Mouse (Mus musculus) forebrain, embryonic 14.5 days (tissue): Measurements from ENCODE around the gene Ccdc66. TPM values are rescaled to one million over a fixed set of nuclear protein-coding genes. Genes with fewer than 3 reads are reported as not detected.

Experiments used
- ATAC-seq: fragments of 200-750 bp; cut with Nextera tagmentation; 2 replicates; pipeline ENCODE4 v1.8.0; 2017; ENCODE audit warnings: mild to moderate bottlenecking, moderate library complexity
- DNase-seq: peaks from one replicate; pipeline ENCODE4 v3.0.0-alpha.2; 2015; ENCODE audit warnings: low spot score
- H3K27ac ChIP-seq: fragments of 300-500 bp; sonication (generic); 2 replicates; pipeline ENCODE4 v1.5.1; 2014; ENCODE audit warnings: low read depth, mild to moderate bottlenecking, control low read depth, low read length, moderate library complexity
- H3K27me3 ChIP-seq: fragments of 300-500 bp; sonication (generic); replicated peaks from 2 replicates; pipeline ENCODE4 v1.6.1; 2014; ENCODE audit warnings: low read length, control low read depth, mixed read lengths; ENCODE audit not compliant: control insufficient read depth, insufficient read depth
- H3K36me3 ChIP-seq: fragments of 300-500 bp; sonication (generic); 2 replicates; pipeline ENCODE4 v1.6.1; 2014; ENCODE audit warnings: low read length, control low read depth; ENCODE audit not compliant: control insufficient read depth, insufficient read depth
- H3K4me1 ChIP-seq: fragments of 300-500 bp; sonication (generic); 2 replicates; pipeline ENCODE4 v1.6.1; 2014; ENCODE audit warnings: antibody characterized with exemption, low read length, control low read depth; ENCODE audit not compliant: control insufficient read depth, insufficient read depth
- H3K4me2 ChIP-seq: fragments of 300-500 bp; sonication (generic); 2 replicates; pipeline ENCODE4 v1.6.1; 2014; ENCODE audit warnings: mild to moderate bottlenecking, control low read depth, low read length
- H3K4me3 ChIP-seq: fragments of 300-500 bp; sonication (generic); 2 replicates; pipeline ENCODE4 v1.5.1; 2014; ENCODE audit warnings: low read depth, low read length, control low read depth
- H3K9ac ChIP-seq: fragments of 300-500 bp; sonication (generic); 2 replicates; pipeline ENCODE4 v1.6.1; 2014; ENCODE audit warnings: mild to moderate bottlenecking, low read length, control low read depth, moderate library complexity
- H3K9me3 ChIP-seq: fragments of 300-500 bp; sonication (generic); replicated peaks from 2 replicates; pipeline ENCODE4 v1.6.1; 2016; ENCODE audit warnings: low read length, control low read depth, mixed read lengths; ENCODE audit not compliant: control insufficient read depth
- whole genome bisulfite sequencing: fragments of 180-500 bp; shearing (Covaris S2); extraction: QIAGEN DNeasy Blood & Tissue Kit; methylation state at CpG from one replicate; pipeline ENCODE4 v1.1.7; 2014; 5-methylcytosine and 5-hydroxymethylcytosine counted together
- polyA plus RNA-seq: library from polyadenylated mRNA; unstranded; fragments of >200 nt; fragmentation: Nextera tagmentation; extraction: Ambion mirVana; gene quantifications from 2 replicates; pipeline ENCODE4 v1.2.1, GENCODE M21; 2014

Gene Ccdc66
- polyA plus RNA-seq, 1 experiment from 2014 or later = 11.1 TPM

DNA sequence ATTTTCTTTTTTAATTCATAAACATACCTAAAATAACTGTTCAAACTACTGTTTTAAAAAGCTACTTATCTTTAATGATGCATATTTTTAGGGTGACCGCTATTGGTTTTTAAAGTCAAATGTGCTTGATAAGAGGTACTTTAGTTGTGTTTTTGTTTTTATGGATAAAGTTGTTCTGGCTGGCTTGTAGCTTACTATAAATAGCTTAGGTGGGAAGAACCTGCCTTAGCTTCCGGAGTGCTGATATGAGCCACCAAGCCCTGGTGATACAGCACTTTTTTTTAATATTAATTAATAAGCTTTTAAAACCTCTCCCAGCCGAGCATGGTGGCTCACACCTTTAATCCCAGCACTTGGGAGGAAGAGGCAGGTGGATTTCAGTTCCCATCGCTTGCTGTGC lies 61.3 kb downstream of the Ccdc66 start:
- Histone ChIP-seq H3K27ac (no peak overlapping the region), H3K9ac (no peak overlapping the region), H3K9me3 (no peaks in the 10 kb centered on the region), H3K36me3 (peaks cover 49% of the 10 kb centered on the region), H3K4me2 (no peak overlapping the region), H3K4me1 (no peaks in the 10 kb centered on the region), H3K27me3 (no peaks in the 10 kb centered on the region), H3K4me3 (no peak overlapping the region)
- WGBS = 91% methylated on average over 4 of the region's 4 CpGs
- ATAC-seq (no peak), DNase-seq (no peak)

DNA sequence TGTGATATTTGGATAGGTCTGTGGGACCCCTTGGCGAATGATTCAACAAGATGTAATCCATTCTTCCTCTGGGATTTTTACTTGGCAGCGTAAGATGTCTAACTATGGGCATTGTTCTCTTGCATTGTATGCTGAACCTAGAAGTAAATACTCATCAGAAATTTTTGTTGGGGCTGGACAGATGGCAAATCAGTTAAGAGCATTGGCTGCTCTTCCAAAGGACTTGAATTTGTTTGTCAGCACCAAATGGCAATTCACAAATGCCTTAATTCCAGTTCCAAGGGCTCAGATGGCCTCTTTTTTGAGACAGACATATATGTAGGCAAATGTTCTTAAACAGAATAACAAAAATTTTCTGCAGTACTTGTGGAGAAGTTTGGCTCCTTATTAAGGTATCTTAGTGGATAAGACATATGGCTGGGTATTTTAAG lies 63.4 kb downstream of the Ccdc66 start:
- H3K27ac ChIP-seq = no peak overlapping the region
- no peak overlapping the region for H3K9ac ChIP-seq
- H3K9me3 ChIP-seq = no peaks in the 10 kb centered on the region
- peaks cover 52% of the 10 kb centered on the region for H3K36me3 ChIP-seq
- ATAC-seq (no peak), DNase-seq (peak; percentile 23)
- WGBS = 87% methylated on average over 2 of the region's 2 CpGs
- no peak overlapping the region for H3K4me2 ChIP-seq
- H3K27me3 ChIP-seq = no peaks in the 10 kb centered on the region
- H3K4me3 ChIP-seq = no peak overlapping the region
- no peaks in the 10 kb centered on the region for H3K4me1 ChIP-seq

DNA sequence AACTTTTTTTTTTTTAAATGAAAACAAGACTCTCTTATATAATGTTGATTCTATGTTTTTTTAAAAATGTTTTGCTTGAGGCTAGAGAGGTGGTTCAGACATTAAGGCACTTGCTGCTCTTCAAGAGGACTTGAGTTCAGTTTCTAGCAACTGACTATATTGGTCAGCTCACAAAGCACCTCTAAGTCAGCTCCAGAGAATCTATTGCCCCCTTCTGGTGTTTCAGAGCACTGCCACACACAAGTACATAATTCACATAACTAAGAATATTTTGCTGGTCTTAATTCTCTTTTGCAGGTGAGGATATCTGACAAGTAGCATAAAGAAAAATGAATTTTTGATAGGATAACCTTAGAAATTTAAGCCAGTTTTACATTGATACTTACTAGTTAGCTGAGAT lies 67.3 kb downstream of the Ccdc66 start:
- Histone ChIP-seq H3K27ac (no peak overlapping the region), H3K36me3 (peaks cover 33% of the 10 kb centered on the region), H3K27me3 (no peaks in the 10 kb centered on the region), H3K4me1 (no peaks in the 10 kb centered on the region), H3K4me3 (no peak overlapping the region), H3K9ac (no peak overlapping the region), H3K4me2 (no peak overlapping the region), H3K9me3 (no peaks in the 10 kb centered on the region)
- peak; percentile 36 for DNase-seq
- ATAC-seq = no peak

- no peak for ATAC-seq
- WGBS = 94% methylated on average over 3 of the region's 3 CpGs
These were observed 71.4 kb downstream of the Ccdc66 start for GRCm38 (mm10) chr14:27436826-27437225.

GRCm38 (mm10) chr14:27436116-27436515 lies 72.1 kb downstream of the Ccdc66 start:
- H3K27ac ChIP-seq = no peak overlapping the region
- no peaks in the 10 kb centered on the region for H3K4me1 ChIP-seq
- no peak overlapping the region for H3K9ac ChIP-seq
- peaks cover 18% of the 10 kb centered on the region; the same call in 1 of the 2 replicates for H3K36me3 ChIP-seq
- DNase-seq (no peak), ATAC-seq (no peak)
- peaks cover 5% of the 10 kb centered on the region; the same call in 1 of the 2 replicates for H3K9me3 ChIP-seq
- no peak overlapping the region for H3K4me2 ChIP-seq
- 97% methylated on average over 1 of the region's 1 CpGs for WGBS
- H3K4me3 ChIP-seq = no peak overlapping the region
- H3K27me3 ChIP-seq = no peaks in the 10 kb centered on the region

More at GRCm38 (mm10) chr14:27436826-27437225, 71.4 kb downstream of the Ccdc66 start:
- H3K27ac ChIP-seq = no peak overlapping the region
- no peak for DNase-seq
- H3K4me2 ChIP-seq = no peak overlapping the region
- H3K9me3 ChIP-seq = peaks cover 3% of the 10 kb centered on the region; the same call in 1 of the 2 replicates
- no peak overlapping the region for H3K4me3 ChIP-seq
- no peak overlapping the region for H3K9ac ChIP-seq
- H3K4me1 ChIP-seq = no peaks in the 10 kb centered on the region
- H3K36me3 ChIP-seq = peaks cover 18% of the 10 kb centered on the region; the same call in 1 of the 2 replicates
- H3K27me3 ChIP-seq = no peaks in the 10 kb centered on the region

GRCm38 (mm10) chr14:27432064-27432463 lies 76.2 kb downstream of the Ccdc66 start:
- no peak for ATAC-seq
- peaks cover 12% of the 10 kb centered on the region; the same call in 1 of the 2 replicates for H3K36me3 ChIP-seq
- no peaks in the 10 kb centered on the region for H3K4me1 ChIP-seq
- no peak overlapping the region for H3K4me2 ChIP-seq
- H3K9ac ChIP-seq = no peak overlapping the region
- H3K4me3 ChIP-seq = no peak overlapping the region
- no peaks in the 10 kb centered on the region for H3K27me3 ChIP-seq
- H3K27ac ChIP-seq = no peak overlapping the region
- WGBS = 95% methylated on average over 2 of the region's 2 CpGs
- no peak for DNase-seq
- peaks cover 14% of the 10 kb centered on the region for H3K9me3 ChIP-seq

Other genes starting within 250 kb of the Ccdc66 start
- 8.7 and 13.3 TPM in 2 replicates for gene Fam208a, start 79.6 kb downstream of the Ccdc66 start, polyA plus RNA-seq
- 40.6 and 56.8 TPM in 2 replicates for gene Erc2, start 114.0 kb upstream of the Ccdc66 start, polyA plus RNA-seq